Mouse (Mus musculus) lung, embryonic 16.5 days (tissue): Measurements from ENCODE around the gene Mllt11. TPM values are rescaled to one million over a fixed set of nuclear protein-coding genes. Genes with fewer than 3 reads are reported as not detected.

Source experiments
- ATAC-seq: fragments of 200-750 bp; cut with Nextera tagmentation; 2 replicates; pipeline ENCODE4 v1.8.0; 2017; ENCODE audit warnings: low read depth, mild to moderate bottlenecking, moderate library complexity
- H3K27ac ChIP-seq: fragments of 300-500 bp; sonication (generic); 2 replicates; pipeline ENCODE4 v1.5.1; 2014; ENCODE audit warnings: mild to moderate bottlenecking, control low read depth, low read length
- H3K27me3 ChIP-seq: fragments of 300-500 bp; sonication (generic); 2 replicates; pipeline ENCODE4 v1.6.1; 2014; ENCODE audit warnings: low read depth, low read length, mixed read lengths; ENCODE audit not compliant: control insufficient read depth, insufficient read depth
- H3K36me3 ChIP-seq: fragments of 300-500 bp; sonication (generic); 2 replicates; pipeline ENCODE4 v1.6.1; 2014; ENCODE audit warnings: low read length; ENCODE audit not compliant: control insufficient read depth, insufficient read depth
- H3K4me1 ChIP-seq: fragments of 300-500 bp; sonication (generic); replicated peaks from 2 replicates; pipeline ENCODE4 v1.6.1; 2014; ENCODE audit warnings: low read length, mixed read lengths; ENCODE audit not compliant: control insufficient read depth, insufficient read depth
- H3K4me2 ChIP-seq: fragments of 300-500 bp; sonication (generic); 2 replicates; pipeline ENCODE4 v1.6.1; 2014; ENCODE audit warnings: low read depth, low read length, control low read depth
- H3K4me3 ChIP-seq: fragments of 300-500 bp; sonication (generic); 2 replicates; pipeline ENCODE4 v1.5.1; 2014; ENCODE audit warnings: mild to moderate bottlenecking, low read length, control low read depth
- H3K9ac ChIP-seq: fragments of 300-500 bp; sonication (generic); 2 replicates; pipeline ENCODE4 v1.6.1; 2014; ENCODE audit warnings: low read length, control low read depth
- H3K9me3 ChIP-seq: fragments of 300-500 bp; sonication (generic); 2 replicates; pipeline ENCODE4 v1.6.1; 2016; ENCODE audit warnings: low read length; ENCODE audit not compliant: control insufficient read depth
- WGBS: fragments of 180-500 bp; shearing (Covaris S2); extraction: QIAGEN DNeasy Blood & Tissue Kit; methylation state at CpG from one replicate; pipeline ENCODE4 v1.1.7; 2014; 5-methylcytosine and 5-hydroxymethylcytosine counted together
- polyA plus RNA-seq: library from polyadenylated mRNA; unstranded; fragments of >200 nt; fragmentation: Nextera tagmentation; extraction: Ambion mirVana; gene quantifications from 2 replicates; pipeline ENCODE4 v1.2.1, GENCODE M21; 2015

Mllt11 gene
- polyA plus RNA-seq, 1 experiment from 2014 or later, result 12.0 TPM

DNA sequence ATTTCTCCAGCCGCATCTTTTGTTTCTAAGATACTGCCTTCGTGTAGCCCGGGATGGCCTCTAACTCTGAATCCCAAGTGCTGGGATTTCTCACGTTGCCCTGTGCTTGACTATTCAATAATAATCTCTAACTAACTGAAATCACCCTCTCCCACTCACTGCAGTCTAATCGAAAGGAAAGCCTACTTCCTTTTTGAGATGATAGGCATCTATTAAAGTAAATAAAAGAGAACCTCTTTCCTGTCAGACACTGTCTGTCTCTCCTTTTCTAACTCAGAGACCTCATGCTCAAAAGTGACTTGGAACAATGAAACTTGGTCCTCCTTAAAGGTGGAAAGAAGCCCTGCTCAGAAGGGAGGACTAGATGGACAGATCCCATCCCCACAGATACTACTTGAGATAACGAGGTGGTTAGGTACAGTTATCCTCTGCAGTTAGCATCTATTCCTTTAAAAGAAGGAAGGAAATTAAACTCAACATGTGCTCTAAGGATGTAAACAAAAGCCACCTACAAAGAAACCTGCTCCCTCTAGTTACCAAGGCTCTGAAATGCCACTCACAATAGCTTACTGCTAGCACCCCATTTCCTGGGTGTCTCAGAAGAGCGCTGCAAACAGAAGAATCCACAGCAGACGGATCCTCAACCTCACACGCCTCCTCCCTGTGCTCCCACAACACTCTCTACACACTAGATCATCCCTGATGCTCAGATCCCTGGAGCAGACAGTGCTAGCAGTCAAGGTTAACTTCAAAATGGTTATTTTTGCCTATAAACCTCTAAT lies 47.0 kb downstream of the Mllt11 start:
- Histone ChIP-seq H3K9me3 (no peaks in the 10 kb centered on the region), H3K4me2 (no peak overlapping the region), H3K9ac (no peak overlapping the region), H3K27ac (no peak overlapping the region), H3K4me1 (no peaks in the 10 kb centered on the region), H3K4me3 (no peak overlapping the region), H3K36me3 (peaks cover 28% of the 10 kb centered on the region), H3K27me3 (no peaks in the 10 kb centered on the region)
- no peak for ATAC-seq
- WGBS, result 75% methylated on average over 9 of the region's 9 CpGs

DNA sequence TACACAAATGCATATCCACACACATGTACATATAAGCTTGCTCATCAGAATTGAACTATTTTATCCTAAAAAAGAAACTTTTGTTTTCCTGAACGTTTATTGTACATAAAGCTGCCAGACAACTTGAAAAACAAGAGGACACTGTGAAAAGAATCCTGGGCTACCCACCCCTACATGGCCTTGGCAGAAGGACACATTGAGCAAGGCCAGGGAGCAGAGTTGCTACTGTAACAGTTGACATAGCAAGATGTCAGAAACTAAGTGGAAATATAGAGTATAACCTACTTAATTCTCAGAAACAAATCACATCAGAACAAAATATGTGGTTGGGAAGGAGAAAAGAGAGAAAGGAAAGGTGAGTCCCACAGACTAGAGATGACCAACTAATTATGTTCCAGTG lies 50.1 kb downstream of the Mllt11 start:
- H3K27ac ChIP-seq, result no peak overlapping the region
- no peak for ATAC-seq
- no peaks in the 10 kb centered on the region for H3K27me3 ChIP-seq
- H3K9ac ChIP-seq, result no peak overlapping the region
- WGBS, result 56% methylated on average over 1 of the region's 1 CpGs
- H3K4me3 ChIP-seq, result no peak overlapping the region
- H3K36me3 ChIP-seq, result peaks cover 8% of the 10 kb centered on the region
- H3K9me3 ChIP-seq, result no peaks in the 10 kb centered on the region
- no peak overlapping the region for H3K4me2 ChIP-seq
- no peaks in the 10 kb centered on the region for H3K4me1 ChIP-seq

DNA sequence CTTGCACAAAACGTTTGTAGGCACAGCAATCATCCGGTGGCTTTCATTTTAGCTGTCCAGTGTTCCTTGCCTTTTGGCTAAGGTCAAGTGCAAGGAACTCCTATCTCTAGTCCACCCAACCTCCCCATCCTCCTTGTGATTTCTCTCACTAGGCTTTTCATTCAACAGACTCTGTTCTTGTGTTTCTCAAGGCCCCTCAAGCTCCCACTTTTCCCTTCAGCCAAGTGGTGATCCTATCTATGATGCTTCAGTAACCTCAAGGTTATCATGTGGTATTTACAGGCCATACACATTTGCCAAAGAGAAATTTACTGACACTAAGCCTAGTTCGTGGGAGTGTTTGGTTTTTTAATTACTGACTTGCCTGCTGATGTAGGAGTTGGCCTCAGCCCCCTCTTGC lies 52.1 kb downstream of the Mllt11 start:
- Histone ChIP-seq H3K4me3 (no peak overlapping the region), H3K27me3 (no peaks in the 10 kb centered on the region), H3K9ac (no peak overlapping the region), H3K4me1 (no peaks in the 10 kb centered on the region), H3K27ac (no peak overlapping the region), H3K4me2 (no peak overlapping the region), H3K9me3 (no peaks in the 10 kb centered on the region), H3K36me3 (peaks cover 5% of the 10 kb centered on the region)
- 58% methylated on average over 3 of the region's 3 CpGs for WGBS
- ATAC-seq, result no peak

DNA sequence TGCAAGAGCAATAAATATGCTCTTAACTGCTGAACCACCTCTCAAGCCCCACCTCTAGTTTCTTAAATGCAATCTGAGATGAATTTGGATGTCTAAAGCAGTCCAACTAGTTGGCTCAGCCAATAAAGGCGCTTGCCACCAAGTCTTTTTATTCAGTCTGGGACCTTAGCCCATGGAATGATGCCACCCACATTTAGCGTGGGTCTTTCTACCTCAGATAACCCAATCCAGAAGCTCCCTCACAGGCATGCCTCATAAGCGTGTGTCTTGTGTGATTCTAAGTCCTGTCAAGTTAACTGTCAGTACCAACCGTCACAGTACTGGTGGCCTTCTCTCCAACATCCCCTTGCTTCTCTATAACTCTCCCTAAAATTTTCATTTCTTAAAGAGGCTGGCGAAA lies 53.0 kb downstream of the Mllt11 start:
- H3K9me3 ChIP-seq, result no peaks in the 10 kb centered on the region
- H3K36me3 ChIP-seq, result no peaks in the 10 kb centered on the region; the same call in 1 of the 2 replicates
- H3K27ac ChIP-seq, result no peak overlapping the region
- no peak overlapping the region for H3K4me2 ChIP-seq
- H3K9ac ChIP-seq, result no peak overlapping the region
- peaks cover 2% of the 10 kb centered on the region; the same call in 1 of the 2 replicates for H3K4me1 ChIP-seq
- H3K27me3 ChIP-seq, result peaks cover 2% of the 10 kb centered on the region; the same call in 1 of the 2 replicates
- ATAC-seq, result no peak
- H3K4me3 ChIP-seq, result no peak overlapping the region
- WGBS, result 80% methylated on average over 5 of the region's 5 CpGs

DNA sequence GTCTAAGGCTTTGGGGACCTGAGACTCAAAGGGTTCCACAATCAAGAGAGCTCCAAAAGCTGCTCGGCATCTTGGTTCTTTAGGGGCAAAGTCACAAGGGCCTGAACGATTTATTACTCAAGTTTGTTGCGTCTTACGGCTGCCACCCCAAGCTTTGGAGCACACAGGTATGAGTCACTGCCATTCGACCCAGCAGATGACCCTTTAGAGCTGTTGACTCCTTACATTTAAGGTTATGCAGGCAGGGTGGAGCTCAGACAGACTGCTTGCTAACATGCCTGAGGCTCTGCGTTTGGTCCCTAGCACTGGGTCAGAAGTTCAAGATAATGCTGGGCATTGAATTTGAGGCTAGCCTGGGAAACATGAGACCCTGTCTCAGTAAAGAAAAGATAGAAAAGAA lies 54.4 kb downstream of the Mllt11 start:
- no peak overlapping the region for H3K4me2 ChIP-seq
- H3K9me3 ChIP-seq, result no peaks in the 10 kb centered on the region
- H3K36me3 ChIP-seq, result no peaks in the 10 kb centered on the region; the same call in 1 of the 2 replicates
- no peak for ATAC-seq
- peaks cover 14% of the 10 kb centered on the region for H3K27me3 ChIP-seq
- H3K4me3 ChIP-seq, result no peak overlapping the region
- H3K4me1 ChIP-seq, result peaks cover 13% of the 10 kb centered on the region; the same call in 1 of the 2 replicates
- H3K9ac ChIP-seq, result no peak overlapping the region
- 59% methylated on average over 6 of the region's 6 CpGs for WGBS
- H3K27ac ChIP-seq, result no peak overlapping the region

DNA sequence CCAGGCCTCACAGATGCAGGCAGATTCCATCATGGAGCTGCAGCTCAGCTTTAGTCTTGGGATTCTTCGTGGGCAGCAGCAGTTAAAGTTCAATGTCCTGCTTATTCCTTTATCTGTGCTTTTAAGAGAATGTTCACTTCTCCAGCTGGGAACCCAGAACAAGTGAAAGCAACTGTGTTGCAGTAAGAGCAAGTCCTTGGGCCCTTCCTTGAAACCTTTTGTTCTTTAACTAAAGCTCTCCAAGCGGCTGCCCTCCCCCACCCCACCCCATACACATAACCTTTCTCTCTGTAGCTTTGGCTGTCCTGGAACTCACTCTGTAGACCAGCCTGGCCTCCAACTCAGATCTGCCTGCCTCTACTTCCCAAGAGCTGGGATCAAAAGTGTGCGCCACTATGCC lies 55.5 kb downstream of the Mllt11 start:
- Histone ChIP-seq H3K36me3 (no peaks in the 10 kb centered on the region; the same call in 1 of the 2 replicates), H3K4me1 (peaks cover 13% of the 10 kb centered on the region; the same call in 1 of the 2 replicates), H3K4me2 (no peak overlapping the region), H3K27ac (no peak overlapping the region), H3K9ac (no peak overlapping the region), H3K9me3 (no peaks in the 10 kb centered on the region), H3K27me3 (peaks cover 24% of the 10 kb centered on the region), H3K4me3 (no peak overlapping the region)
- WGBS, result 75% methylated on average over 3 of the region's 3 CpGs
- ATAC-seq, result no peak

DNA sequence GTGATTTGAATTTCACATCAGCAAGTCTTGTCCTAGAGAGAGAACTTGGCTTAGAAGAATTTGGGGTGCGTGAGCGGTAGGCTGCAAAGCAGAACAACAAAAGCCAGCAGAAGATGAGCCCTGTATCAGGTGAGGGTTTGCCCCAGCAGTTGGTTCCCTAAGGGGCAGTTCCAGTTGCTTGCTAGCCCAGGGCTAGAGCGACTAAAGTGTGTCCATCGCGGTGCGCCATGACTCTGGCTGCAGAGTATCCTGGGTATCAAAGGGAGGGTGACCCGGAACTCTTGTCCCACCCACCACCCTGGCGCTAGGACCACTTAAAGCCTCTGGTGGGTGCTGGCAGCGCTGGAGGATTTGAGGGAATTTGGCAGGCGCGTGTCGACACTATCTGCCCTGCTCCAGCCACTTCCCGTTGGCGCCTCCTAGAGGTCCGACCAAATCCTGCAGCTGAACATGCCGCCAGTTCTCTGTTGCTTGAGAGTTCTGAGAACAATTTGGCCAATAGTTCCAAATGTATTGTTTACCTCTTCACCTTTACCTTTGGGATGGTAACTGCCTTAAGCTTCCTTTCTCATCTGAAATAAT lies 57.9 kb downstream of the Mllt11 start:
- 6% methylated on average over 16 of the region's 16 CpGs for WGBS
- Histone ChIP-seq H3K9me3 (no peaks in the 10 kb centered on the region), H3K4me2 (peak overlapping the region; percentile 62), H3K9ac (peak overlapping the region; percentile 59; the same call in 1 of the 2 replicates), H3K4me3 (peak overlapping the region; percentile 47), H3K36me3 (peaks cover 4% of the 10 kb centered on the region; the same call in 1 of the 2 replicates), H3K27me3 (peaks cover 28% of the 10 kb centered on the region), H3K4me1 (peaks cover 13% of the 10 kb centered on the region; the same call in 1 of the 2 replicates), H3K27ac (no peak overlapping the region)
- ATAC-seq, result peak; percentile 76

DNA sequence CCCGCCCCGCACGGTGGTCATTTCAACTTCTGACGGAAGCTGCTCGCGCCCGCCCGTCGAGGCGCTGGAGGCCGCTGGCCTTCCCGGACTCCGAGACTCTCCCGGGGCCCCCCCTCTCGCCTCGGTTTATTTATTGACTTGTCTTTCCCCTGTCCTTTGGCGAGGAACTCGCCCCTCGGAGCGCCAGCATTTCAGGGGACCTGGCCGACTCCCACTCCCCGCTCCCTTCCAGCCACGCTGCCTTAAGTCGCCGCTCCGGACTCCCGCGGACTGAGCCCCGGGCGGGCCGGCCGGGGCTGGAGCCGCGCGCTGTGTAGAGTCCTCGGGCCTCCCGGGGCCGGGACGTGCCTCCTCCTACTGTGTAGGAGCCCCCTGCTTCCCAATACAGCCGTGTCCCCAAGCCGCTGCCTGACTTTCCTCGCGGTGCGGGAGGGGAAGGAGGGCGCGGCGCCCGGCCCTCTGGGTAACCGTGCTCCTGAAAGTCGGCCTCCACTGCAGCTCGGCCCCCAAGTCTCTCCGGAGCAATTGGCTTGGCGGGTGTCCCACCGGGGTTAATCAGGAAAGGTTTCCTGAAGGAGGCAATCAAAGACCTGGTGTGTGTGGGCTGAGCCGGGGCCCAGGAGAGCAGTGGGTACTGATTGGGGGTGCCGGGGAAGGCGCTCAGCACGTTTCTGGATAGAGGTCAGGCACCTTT lies 58.6 kb downstream of the Mllt11 start:
- Histone ChIP-seq H3K36me3 (peaks cover 4% of the 10 kb centered on the region; the same call in 1 of the 2 replicates), H3K4me3 (peak overlapping the region; percentile 47), H3K9me3 (no peaks in the 10 kb centered on the region), H3K27me3 (peaks cover 28% of the 10 kb centered on the region), H3K9ac (peak overlapping the region; percentile 59), H3K4me2 (peak overlapping the region; percentile 62), H3K27ac (no peak overlapping the region), H3K4me1 (peaks cover 13% of the 10 kb centered on the region; the same call in 1 of the 2 replicates)
- WGBS, result 6% methylated on average over 57 of the region's 58 CpGs
- peak; percentile 41 for ATAC-seq
